Mouse (Mus musculus) liver (tissue): Measurements from ENCODE around the gene 4930556J24Rik.
"Not testable (repeated sequence)": the region's sequence is repeated elsewhere in the genome, so short reads cannot be mapped to it uniquely, and the experiment has no call there.

Experiments used
- DNase-seq: peaks from one replicate; pipeline ENCODE4 v3.0.0-alpha.2; 2020; ENCODE audit warnings: mixed read lengths

Gene 4930556J24Rik

GRCm38 (mm10) chr11:3920476-3920875 is 56.1 kb downstream of the 4930556J24Rik start:
- DNase-seq = no peak

- DNase-seq = no peak
Observed at GRCm38 (mm10) chr11:3918738-3919137, 57.8 kb downstream of the 4930556J24Rik start.

- peak; percentile 80 for DNase-seq
Observed at GRCm38 (mm10) chr11:3914109-3914840, 62.3 kb downstream of the 4930556J24Rik start, which contains the start of gene Slc35e4. TSS of gene Slc35e4 (minus strand) at chr11:3914664.

- peak; percentile 88 for DNase-seq
Observed at GRCm38 (mm10) chr11:3913316-3914108, 63.1 kb downstream of the 4930556J24Rik start.

GRCm38 (mm10) chr11:3912875-3913271 is 63.7 kb downstream of the 4930556J24Rik start:
- DNase-seq = no peak

- no peak for DNase-seq
Observed at GRCm38 (mm10) chr11:3912100-3912874, 64.3 kb downstream of the 4930556J24Rik start.

GRCm38 (mm10) chr11:3911440-3911839 is 65.1 kb downstream of the 4930556J24Rik start:
- DNase-seq = not testable (repeated sequence)

- DNase-seq = no peak
Observed at GRCm38 (mm10) chr11:3910513-3911310, 65.9 kb downstream of the 4930556J24Rik start.

- no peak for DNase-seq
Observed at GRCm38 (mm10) chr11:3909236-3909635, 67.3 kb downstream of the 4930556J24Rik start.

GRCm38 (mm10) chr11:3905446-3905845 is 71.1 kb downstream of the 4930556J24Rik start:
- no peak for DNase-seq

- no peak for DNase-seq
Observed at GRCm38 (mm10) chr11:3904673-3905072, 71.9 kb downstream of the 4930556J24Rik start.

GRCm38 (mm10) chr11:3903046-3903445 is 73.5 kb downstream of the 4930556J24Rik start:
- no peak for DNase-seq

GRCm38 (mm10) chr11:3902516-3902915 is 74.1 kb downstream of the 4930556J24Rik start:
- DNase-seq = no peak

- no peak for DNase-seq
Observed at GRCm38 (mm10) chr11:3900296-3900695, 76.3 kb downstream of the 4930556J24Rik start.

- no peak for DNase-seq
Observed at GRCm38 (mm10) chr11:3895933-3896332, 80.6 kb downstream of the 4930556J24Rik start.

GRCm38 (mm10) chr11:3895458-3895857 is 81.1 kb downstream of the 4930556J24Rik start:
- no peak for DNase-seq

- peak; percentile 89 for DNase-seq
Observed at GRCm38 (mm10) chr11:3894406-3895281, 81.9 kb downstream of the 4930556J24Rik start, which contains the start of the genes 4921536K21Rik and Dusp18. TSS of gene 4921536K21Rik (minus strand) at chr11:3895098. TSS of gene Dusp18 (plus strand) at chr11:3895240.

- no peak for DNase-seq
Observed at GRCm38 (mm10) chr11:3893970-3894369, 82.6 kb downstream of the 4930556J24Rik start.
